Mouse (Mus musculus): ENCODE measurements around the gene Nova2.

Gene Nova2

DNA sequence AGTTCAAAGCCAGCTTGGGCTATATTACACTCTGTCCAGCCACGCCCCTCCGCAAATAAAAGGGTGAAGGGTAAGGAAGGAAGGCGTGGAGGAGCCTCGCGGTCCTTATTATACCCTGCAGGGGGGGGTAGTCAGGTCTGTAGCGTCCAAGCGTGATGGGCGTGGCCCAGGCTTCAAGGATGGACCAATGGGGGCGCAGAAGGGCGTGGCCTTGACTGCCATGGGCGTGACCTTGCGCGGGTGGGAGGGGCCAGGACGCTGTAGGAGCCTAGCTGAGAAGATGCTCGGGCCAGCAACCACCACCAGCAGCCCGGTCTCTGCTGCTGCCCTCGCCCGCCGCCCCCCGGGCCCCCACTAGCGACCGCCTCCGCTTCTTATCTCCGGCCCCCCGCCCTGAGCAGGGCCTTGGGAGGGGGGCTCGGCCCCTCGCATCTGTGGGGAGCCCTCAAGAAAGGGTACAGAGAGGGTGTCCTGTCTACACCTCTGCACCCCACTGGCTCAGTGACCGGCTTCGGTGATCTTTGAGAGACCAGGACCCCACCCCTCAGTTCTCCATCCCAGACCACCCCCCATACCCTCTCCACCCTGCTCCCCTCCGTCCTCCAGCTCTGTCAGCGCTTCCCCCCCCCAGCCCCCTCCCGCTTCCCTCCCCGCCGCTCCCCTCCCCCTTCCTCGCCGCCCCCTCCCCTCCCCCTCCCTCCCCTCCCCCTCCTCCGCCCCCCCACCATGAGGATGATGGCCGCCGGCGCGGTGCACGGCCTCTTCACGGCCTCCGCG is at the start of gene Nova2:
Gene Nova2, plus strand, starts transcription at position 727 of the 777 bp plus-strand sequence.
- DNase-seq, result peak; percentile 97

DNA sequence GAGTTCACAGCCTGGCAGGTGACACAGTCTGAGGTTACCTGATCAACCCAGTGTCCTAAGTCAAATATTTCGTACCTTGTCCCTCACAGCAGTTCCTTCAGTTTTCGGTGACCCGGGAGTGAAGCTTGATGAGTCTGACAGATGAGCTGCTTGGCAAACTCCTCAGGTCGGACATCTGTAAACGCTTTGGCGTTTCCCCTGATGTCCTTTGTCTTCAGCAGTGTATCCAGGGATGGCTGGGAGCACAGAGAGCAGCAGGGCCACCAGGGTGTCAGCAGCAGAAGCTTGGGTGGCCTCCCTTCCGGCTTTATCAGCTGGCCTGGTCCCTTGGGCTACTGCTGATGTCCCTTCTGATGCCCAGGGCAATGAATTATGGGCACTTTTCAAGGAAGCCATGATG is 47.0 kb upstream of the Nova2 start:
- DNase-seq, result no peak

GRCm38 (mm10) chr7:18883991-18884744 is 41.5 kb upstream of the Nova2 start:
- no peak for DNase-seq

GRCm38 (mm10) chr7:18884745-18885422 is 40.8 kb upstream of the Nova2 start:
- no peak for DNase-seq

- DNase-seq, result no peak
Measured at GRCm38 (mm10) chr7:18886963-18887362, 38.7 kb upstream of the Nova2 start.

DNA sequence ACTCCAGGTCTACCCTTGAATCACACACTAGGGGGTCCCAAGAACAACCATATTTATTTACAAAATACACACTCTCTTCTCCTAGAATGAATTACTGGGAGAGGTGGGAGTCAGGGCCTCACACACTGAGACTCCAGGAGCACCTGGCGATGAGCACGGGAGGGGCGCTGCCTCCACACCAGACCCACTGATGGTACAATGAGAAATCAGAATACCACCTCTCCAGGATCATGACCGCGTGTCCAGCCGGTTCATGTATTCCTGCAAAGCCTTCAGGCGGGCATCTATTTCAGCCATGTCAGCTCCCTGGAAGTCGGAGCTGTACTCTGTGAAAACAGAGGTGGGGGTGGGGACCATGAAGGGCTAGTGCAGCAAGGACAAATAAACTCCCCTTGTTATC is 34.8 kb upstream of the Nova2 start:
- DNase-seq, result no peak

DNA sequence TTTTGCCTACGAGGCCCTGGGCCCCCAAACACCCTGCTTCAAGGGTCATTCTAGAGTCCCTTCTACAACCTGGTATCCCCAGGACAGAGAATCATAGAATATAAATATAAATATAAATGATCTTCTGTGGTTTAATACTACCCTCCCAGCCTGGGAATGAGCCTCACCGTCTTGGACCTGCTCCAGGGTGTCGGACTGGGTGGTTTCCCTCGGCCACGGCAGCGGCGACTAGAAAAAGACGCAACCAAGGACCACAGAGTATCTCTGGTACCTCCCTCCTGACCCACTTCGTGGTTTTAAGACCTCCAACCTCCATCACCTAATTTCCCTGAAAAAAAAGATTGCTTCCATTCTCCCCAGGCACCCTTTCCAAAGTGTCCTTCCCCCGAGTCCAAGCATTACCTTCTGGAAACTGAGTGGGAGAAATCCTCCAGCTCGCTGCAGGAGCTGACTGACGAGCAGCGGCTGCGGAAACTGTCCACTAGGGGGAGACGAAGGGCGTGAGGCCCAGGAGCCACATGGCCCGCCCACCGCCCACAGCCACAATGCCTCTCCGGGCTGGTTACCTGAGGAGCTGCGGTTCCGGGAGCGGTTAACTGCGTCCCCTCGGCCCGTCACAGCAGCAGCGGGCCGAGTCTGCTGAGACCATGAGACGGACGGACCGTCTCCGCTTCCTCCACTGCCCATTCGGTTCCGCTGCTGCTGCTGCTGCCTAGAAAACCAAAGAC is 33.7 kb upstream of the Nova2 start:
- DNase-seq, result peak; percentile 94

GRCm38 (mm10) chr7:18893009-18893408 is 32.7 kb upstream of the Nova2 start:
- no peak for DNase-seq

- DNase-seq, result peak; percentile 60
Measured at GRCm38 (mm10) chr7:18893651-18894430, 31.8 kb upstream of the Nova2 start.

DNA sequence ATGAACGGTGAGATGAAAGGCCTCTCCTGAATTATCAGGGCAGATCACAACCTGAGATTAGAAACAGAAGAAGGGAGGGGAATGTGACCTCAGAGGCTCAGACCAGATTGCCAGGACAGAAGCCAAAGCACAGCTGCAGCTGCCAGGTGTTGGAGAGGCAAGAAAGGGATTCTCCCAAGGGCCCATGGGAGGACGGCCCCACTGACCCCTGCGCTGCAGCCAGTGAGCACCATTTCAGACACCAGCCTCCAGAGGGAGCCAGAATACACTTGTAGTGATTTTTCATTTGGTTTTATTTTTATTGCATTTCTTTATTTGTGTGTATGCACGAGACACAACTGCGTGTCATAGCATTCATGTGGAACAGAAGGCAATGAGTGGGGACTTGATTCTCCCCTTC is 29.2 kb upstream of the Nova2 start:
- peak; percentile 33 for DNase-seq

GRCm38 (mm10) chr7:18900513-18900912 is 25.2 kb upstream of the Nova2 start:
- DNase-seq, result no peak

- DNase-seq, result no peak
Measured at GRCm38 (mm10) chr7:18902486-18902885, 23.2 kb upstream of the Nova2 start.

DNA sequence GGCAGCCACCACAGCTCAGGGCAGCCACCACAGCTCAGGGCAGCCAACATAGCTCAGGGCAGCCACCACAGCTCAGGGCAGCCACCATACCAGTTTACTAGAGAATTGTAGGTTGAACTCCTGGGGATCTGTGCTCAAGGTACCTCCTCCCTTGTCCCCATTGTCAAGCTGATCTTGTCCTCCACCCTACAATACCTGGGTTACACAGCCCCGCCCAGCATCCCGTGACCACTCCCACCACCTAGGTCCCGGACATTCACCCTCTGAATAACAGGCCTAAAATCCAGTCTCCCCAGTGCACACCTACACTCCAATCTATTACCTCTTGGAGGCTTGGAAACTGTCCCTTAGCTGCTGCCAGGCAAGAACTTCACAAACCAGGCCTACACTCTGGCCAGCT is 20.7 kb upstream of the Nova2 start:
- DNase-seq, result no peak

GRCm38 (mm10) chr7:18909797-18910196 is 15.9 kb upstream of the Nova2 start:
- no peak for DNase-seq

DNA sequence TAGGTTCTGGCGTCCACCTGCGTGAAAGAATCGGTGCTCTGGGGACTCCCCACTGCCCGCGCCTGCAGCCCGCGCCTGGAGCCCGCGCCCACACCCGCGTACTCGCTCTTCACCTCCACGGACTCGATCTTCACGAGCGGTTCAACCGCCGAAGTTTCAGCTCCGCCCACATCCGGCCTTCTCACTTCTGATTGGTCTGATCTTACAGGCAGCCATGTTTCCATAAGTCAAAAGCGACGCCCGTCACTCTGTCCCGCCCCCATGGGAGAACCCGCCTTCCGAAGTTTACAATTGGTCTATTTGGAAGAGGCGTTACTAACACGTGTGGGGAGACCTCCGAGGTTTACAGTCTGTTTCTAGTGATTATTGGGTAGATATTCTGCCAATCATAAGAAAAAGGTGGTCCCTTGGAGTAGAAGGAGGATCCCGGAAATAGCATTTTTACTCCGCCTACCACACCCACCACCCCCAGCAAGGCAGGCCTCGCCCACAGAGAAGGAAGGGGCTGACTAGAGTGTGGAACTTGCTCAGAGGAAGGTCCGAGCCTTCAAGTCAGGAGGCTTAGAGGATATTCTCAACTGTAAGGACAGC is 15.4 kb upstream of the Nova2 start, which contains the start of gene Ccdc61:
Gene Ccdc61, minus strand, starts transcription at position 175 of the 591 bp plus-strand sequence.
- peak; percentile 97 for DNase-seq

GRCm38 (mm10) chr7:18916254-18916653 is 9.4 kb upstream of the Nova2 start:
- DNase-seq, result no peak

GRCm38 (mm10) chr7:18917931-18918330 is 7.8 kb upstream of the Nova2 start:
- no peak for DNase-seq

- peak; percentile 91 for DNase-seq
Measured at GRCm38 (mm10) chr7:18921069-18921468, 4.6 kb upstream of the Nova2 start.

GRCm38 (mm10) chr7:18922807-18923206 is 2.9 kb upstream of the Nova2 start:
- peak; percentile 90 for DNase-seq

DNA sequence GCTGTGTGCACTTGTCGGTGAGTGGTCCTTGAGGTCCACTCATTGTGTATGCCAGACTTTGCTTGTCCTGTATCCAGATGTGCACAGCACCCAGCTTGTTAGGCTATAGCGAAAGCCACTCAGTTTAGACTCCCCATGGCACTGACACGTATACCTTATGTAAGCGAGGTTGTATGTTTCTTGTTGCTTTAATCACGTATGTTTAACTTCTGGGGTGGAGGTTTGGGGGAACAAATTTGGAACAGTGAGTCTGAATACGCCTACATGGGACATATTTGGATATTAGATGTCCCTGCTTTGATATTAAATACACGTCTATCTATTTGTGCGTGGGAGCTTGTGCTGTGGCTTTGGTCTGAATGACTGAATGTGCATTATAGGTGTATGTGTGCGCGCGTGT is 2.4 kb upstream of the Nova2 start:
- no peak for DNase-seq

- peak; percentile 56 for DNase-seq
Measured at GRCm38 (mm10) chr7:18923711-18924191, 1.9 kb upstream of the Nova2 start.

All from right cerebral cortex, adult 18-20 months (tissue).